Mouse (Mus musculus): ENCODE results near the gene Alb. TPM values are rescaled to one million over a fixed set of nuclear protein-coding genes. Genes with fewer than 3 reads are reported as not detected.

Gene Alb
- polyA plus RNA-seq (2015; fragmentation: Nextera tagmentation; extraction: Ambion mirVana), result 3.8 and 28.4 TPM in 2 replicates

DNA sequence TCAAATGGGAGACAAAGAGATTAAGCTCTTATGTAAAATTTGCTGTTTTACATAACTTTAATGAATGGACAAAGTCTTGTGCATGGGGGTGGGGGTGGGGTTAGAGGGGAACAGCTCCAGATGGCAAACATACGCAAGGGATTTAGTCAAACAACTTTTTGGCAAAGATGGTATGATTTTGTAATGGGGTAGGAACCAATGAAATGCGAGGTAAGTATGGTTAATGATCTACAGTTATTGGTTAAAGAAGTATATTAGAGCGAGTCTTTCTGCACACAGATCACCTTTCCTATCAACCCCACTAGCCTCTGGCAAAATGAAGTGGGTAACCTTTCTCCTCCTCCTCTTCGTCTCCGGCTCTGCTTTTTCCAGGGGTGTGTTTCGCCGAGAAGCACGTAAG is at the start of gene Alb:
TSS of gene Alb (plus strand) at position 279 of the 400 bp plus-strand sequence.
- Histone ChIP-seq H3K27ac (no peak within 1 kb of the TSS), H3K9ac (no peak within 1 kb of the TSS), H3K9me3 (replicated peaks) (no peaks in the 10 kb centered on the region), H3K4me1 (replicated peaks) (no peaks in the 10 kb centered on the region), H3K27me3 (no peaks in the 10 kb centered on the region), H3K36me3 (no peaks in the 10 kb centered on the region), H3K4me3 (no peak within 1 kb of the TSS), H3K4me2 (no peak within 1 kb of the TSS)
- ATAC-seq (replicated peaks; ENCODE audit: insufficient number of reproducible peaks, insufficient read depth, low FRiP score, low read depth), result no peak
- WGBS, result 88% methylated on average over 8 of the region's 8 CpGs

DNA sequence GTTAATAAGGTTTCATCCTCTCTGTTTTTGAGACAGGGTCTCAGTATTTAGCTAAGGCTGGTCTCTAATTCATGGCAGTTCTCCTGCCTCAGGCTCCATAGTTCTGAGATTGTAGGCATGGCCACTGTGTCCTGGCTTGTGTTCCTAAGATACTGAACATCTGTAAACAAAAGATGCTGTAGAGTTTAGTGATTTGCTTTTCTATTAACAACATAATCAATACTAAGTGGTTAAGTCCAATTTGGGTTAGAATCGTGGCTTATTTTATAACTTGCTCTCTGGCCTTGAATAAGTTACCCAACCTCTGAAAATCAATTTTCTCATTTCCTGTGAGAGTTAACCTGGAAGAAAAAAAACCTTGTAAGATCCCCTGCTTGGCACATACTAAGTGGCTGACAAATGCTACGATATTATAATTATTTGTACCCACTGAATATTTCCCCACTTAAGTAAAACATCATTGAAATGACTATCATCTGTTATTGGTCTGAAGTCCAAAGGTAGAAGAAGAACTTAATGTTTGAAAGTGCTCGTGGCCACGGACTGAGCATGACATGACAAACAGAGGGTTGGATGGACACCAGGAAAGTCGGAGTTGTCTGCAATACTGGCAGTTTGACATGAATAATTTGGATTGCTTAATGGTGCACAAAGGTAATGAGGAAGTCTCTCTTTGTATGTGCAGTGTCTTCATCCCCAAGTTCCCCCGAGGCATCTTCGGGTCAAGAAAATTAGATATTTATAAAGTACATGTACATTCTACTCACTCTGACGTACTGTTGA is 46.4 kb upstream of the Alb start:
- 80% methylated on average over 8 of the region's 8 CpGs for WGBS
- no peak overlapping the region for H3K4me3 ChIP-seq
- H3K27ac ChIP-seq, result no peak overlapping the region
- no peak for ATAC-seq (replicated peaks; ENCODE audit: insufficient number of reproducible peaks, insufficient read depth, low FRiP score, low read depth)
- H3K9me3 ChIP-seq (replicated peaks), result no peaks in the 10 kb centered on the region
- no peak overlapping the region for H3K9ac ChIP-seq
- no peak overlapping the region for H3K4me2 ChIP-seq
- no peaks in the 10 kb centered on the region for H3K27me3 ChIP-seq
- H3K4me1 ChIP-seq (replicated peaks), result no peaks in the 10 kb centered on the region
- H3K36me3 ChIP-seq, result no peaks in the 10 kb centered on the region

GRCm38 (mm10) chr5:90414925-90415295 is 45.8 kb upstream of the Alb start:
- H3K27ac ChIP-seq, result no peak overlapping the region
- H3K9ac ChIP-seq, result no peak overlapping the region
- no peak overlapping the region for H3K4me2 ChIP-seq
- no peak for ATAC-seq (replicated peaks; ENCODE audit: insufficient number of reproducible peaks, insufficient read depth, low FRiP score, low read depth)
- no peak overlapping the region for H3K4me3 ChIP-seq
- H3K36me3 ChIP-seq, result no peaks in the 10 kb centered on the region
- H3K27me3 ChIP-seq, result no peaks in the 10 kb centered on the region
- no peaks in the 10 kb centered on the region for H3K4me1 ChIP-seq (replicated peaks)
- 49% methylated on average over 6 of the region's 6 CpGs for WGBS
- H3K9me3 ChIP-seq (replicated peaks), result no peaks in the 10 kb centered on the region

DNA sequence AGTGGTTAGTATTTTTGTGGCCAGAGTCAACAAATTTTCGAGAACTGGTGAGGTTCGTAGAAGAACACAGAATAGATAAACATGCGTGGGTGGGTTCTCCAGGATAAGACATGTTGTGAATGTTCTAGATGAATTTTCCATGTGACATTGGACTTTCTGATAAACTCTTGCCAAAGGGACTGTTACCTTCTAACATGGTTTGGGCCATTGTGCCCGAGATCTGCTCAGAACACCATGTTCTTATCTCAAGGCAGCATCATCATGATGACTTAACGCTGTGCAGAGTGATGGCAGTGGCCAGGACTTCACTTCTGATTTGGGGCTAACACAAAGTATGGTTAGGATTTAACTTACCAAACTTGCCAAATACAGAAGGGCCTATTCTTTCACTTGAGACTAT is 36.1 kb upstream of the Alb start:
- Histone ChIP-seq H3K4me3 (no peak overlapping the region), H3K27me3 (no peaks in the 10 kb centered on the region), H3K9me3 (replicated peaks) (no peaks in the 10 kb centered on the region), H3K27ac (no peak overlapping the region), H3K36me3 (no peaks in the 10 kb centered on the region), H3K4me2 (no peak overlapping the region), H3K4me1 (replicated peaks) (no peaks in the 10 kb centered on the region), H3K9ac (no peak overlapping the region)
- 65% methylated on average over 5 of the region's 5 CpGs for WGBS
- ATAC-seq (replicated peaks; ENCODE audit: insufficient number of reproducible peaks, insufficient read depth, low FRiP score, low read depth), result no peak

- Histone ChIP-seq H3K27me3 (no peaks in the 10 kb centered on the region), H3K9me3 (replicated peaks) (no peaks in the 10 kb centered on the region), H3K4me2 (no peak overlapping the region), H3K4me1 (replicated peaks) (no peaks in the 10 kb centered on the region), H3K27ac (no peak overlapping the region), H3K9ac (no peak overlapping the region), H3K4me3 (no peak overlapping the region), H3K36me3 (no peaks in the 10 kb centered on the region)
- no peak for ATAC-seq (replicated peaks; ENCODE audit: insufficient number of reproducible peaks, insufficient read depth, low FRiP score, low read depth)
- WGBS, result 83% methylated on average over 3 of the region's 3 CpGs
These were observed 35.5 kb upstream of the Alb start for GRCm38 (mm10) chr5:90425191-90425590.

- H3K4me2 ChIP-seq, result no peak overlapping the region
- H3K36me3 ChIP-seq, result no peaks in the 10 kb centered on the region
- 62% methylated on average over 9 of the region's 9 CpGs for WGBS
- H3K4me3 ChIP-seq, result no peak overlapping the region
- no peaks in the 10 kb centered on the region for H3K4me1 ChIP-seq (replicated peaks)
- no peaks in the 10 kb centered on the region for H3K27me3 ChIP-seq
- no peaks in the 10 kb centered on the region for H3K9me3 ChIP-seq (replicated peaks)
- H3K27ac ChIP-seq, result no peak overlapping the region
- no peak for ATAC-seq (replicated peaks; ENCODE audit: insufficient number of reproducible peaks, insufficient read depth, low FRiP score, low read depth)
- H3K9ac ChIP-seq, result no peak overlapping the region
These were observed 29.6 kb upstream of the Alb start for GRCm38 (mm10) chr5:90431053-90431452.

- ATAC-seq (replicated peaks; ENCODE audit: insufficient number of reproducible peaks, insufficient read depth, low FRiP score, low read depth), result no peak
- no peak overlapping the region for H3K27ac ChIP-seq
- H3K4me3 ChIP-seq, result no peak overlapping the region
- H3K9ac ChIP-seq, result no peak overlapping the region
- no peaks in the 10 kb centered on the region for H3K27me3 ChIP-seq
- H3K4me1 ChIP-seq (replicated peaks), result no peaks in the 10 kb centered on the region
- H3K9me3 ChIP-seq (replicated peaks), result no peaks in the 10 kb centered on the region
- 69% methylated on average over 4 of the region's 4 CpGs for WGBS
- H3K4me2 ChIP-seq, result no peak overlapping the region
- H3K36me3 ChIP-seq, result no peaks in the 10 kb centered on the region
These were observed 21.5 kb upstream of the Alb start for GRCm38 (mm10) chr5:90439157-90439556.

GRCm38 (mm10) chr5:90447577-90447976 is 13.1 kb upstream of the Alb start:
- Histone ChIP-seq H3K9me3 (replicated peaks) (no peaks in the 10 kb centered on the region), H3K4me3 (no peak overlapping the region), H3K36me3 (no peaks in the 10 kb centered on the region), H3K4me2 (no peak overlapping the region), H3K27me3 (no peaks in the 10 kb centered on the region), H3K27ac (no peak overlapping the region), H3K9ac (no peak overlapping the region), H3K4me1 (replicated peaks) (no peaks in the 10 kb centered on the region)
- ATAC-seq (replicated peaks; ENCODE audit: insufficient number of reproducible peaks, insufficient read depth, low FRiP score, low read depth), result no peak
- 83% methylated on average over 3 of the region's 3 CpGs for WGBS

DNA sequence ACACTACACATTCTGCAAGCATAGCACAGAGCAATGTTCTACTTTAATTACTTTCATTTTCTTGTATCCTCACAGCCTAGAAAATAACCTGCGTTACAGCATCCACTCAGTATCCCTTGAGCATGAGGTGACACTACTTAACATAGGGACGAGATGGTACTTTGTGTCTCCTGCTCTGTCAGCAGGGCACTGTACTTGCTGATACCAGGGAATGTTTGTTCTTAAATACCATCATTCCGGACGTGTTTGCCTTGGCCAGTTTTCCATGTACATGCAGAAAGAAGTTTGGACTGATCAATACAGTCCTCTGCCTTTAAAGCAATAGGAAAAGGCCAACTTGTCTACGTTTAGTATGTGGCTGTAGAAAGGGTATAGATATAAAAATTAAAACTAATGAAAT is 10.7 kb upstream of the Alb start:
- no peak overlapping the region for H3K4me2 ChIP-seq
- no peaks in the 10 kb centered on the region for H3K9me3 ChIP-seq (replicated peaks)
- H3K27ac ChIP-seq, result no peak overlapping the region
- no peak overlapping the region for H3K9ac ChIP-seq
- ATAC-seq (replicated peaks; ENCODE audit: insufficient number of reproducible peaks, insufficient read depth, low FRiP score, low read depth), result no peak
- H3K27me3 ChIP-seq, result no peaks in the 10 kb centered on the region
- no peak overlapping the region for H3K4me3 ChIP-seq
- no peaks in the 10 kb centered on the region for H3K4me1 ChIP-seq (replicated peaks)
- 72% methylated on average over 5 of the region's 5 CpGs for WGBS
- no peaks in the 10 kb centered on the region for H3K36me3 ChIP-seq

DNA sequence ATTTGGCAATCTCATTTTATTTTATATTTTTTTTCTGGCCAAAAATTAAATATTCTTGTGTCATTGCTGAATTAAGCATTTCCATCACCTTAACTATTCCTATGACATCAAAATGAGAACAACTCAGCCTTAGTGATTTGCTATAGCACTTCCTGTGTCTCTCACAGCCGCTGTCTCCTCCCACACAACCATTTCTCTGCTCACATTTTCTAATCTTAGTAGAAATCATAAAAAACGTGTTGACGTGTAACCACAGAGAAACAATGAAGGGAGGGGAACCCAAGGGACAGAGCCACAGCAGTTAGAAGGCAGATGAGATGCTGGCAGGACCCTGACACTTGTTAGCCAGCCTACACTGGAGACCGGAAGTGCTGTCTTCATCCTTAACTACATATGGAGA is 8.0 kb upstream of the Alb start:
- no peaks in the 10 kb centered on the region for H3K9me3 ChIP-seq (replicated peaks)
- 60% methylated on average over 4 of the region's 4 CpGs for WGBS
- H3K4me1 ChIP-seq (replicated peaks), result no peaks in the 10 kb centered on the region
- H3K4me3 ChIP-seq, result no peak overlapping the region
- no peaks in the 10 kb centered on the region for H3K27me3 ChIP-seq
- no peaks in the 10 kb centered on the region for H3K36me3 ChIP-seq
- no peak for ATAC-seq (replicated peaks; ENCODE audit: insufficient number of reproducible peaks, insufficient read depth, low FRiP score, low read depth)
- no peak overlapping the region for H3K9ac ChIP-seq
- no peak overlapping the region for H3K4me2 ChIP-seq
- H3K27ac ChIP-seq, result no peak overlapping the region

DNA sequence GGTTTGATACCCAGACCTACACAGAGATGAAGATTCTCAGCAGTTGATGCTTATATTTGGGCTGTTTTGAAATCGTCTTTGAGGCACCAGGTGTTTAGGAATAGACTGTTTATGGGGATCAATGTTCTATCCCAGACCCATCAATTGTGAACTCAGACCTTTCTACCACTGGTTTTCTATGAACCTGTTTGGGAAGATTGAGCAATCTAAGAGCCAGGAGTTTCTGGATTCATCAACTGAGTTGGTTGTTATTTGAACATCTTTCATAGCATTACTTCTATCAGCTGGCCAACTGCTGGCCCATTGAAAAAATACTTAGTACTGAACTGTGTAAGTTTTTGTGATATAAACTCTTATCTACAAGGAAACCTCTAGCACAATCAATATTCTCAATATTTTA is 3.5 kb upstream of the Alb start:
- 70% methylated on average over 1 of the region's 1 CpGs for WGBS
- H3K4me2 ChIP-seq, result no peak overlapping the region
- H3K9ac ChIP-seq, result no peak overlapping the region
- H3K4me1 ChIP-seq (replicated peaks), result no peaks in the 10 kb centered on the region
- H3K4me3 ChIP-seq, result no peak overlapping the region
- no peak overlapping the region for H3K27ac ChIP-seq
- no peak for ATAC-seq (replicated peaks; ENCODE audit: insufficient number of reproducible peaks, insufficient read depth, low FRiP score, low read depth)
- no peaks in the 10 kb centered on the region for H3K36me3 ChIP-seq
- no peaks in the 10 kb centered on the region for H3K27me3 ChIP-seq
- no peaks in the 10 kb centered on the region for H3K9me3 ChIP-seq (replicated peaks)

GRCm38 (mm10) chr5:90458727-90459126 is 2.0 kb upstream of the Alb start:
- no peak overlapping the region for H3K4me3 ChIP-seq
- H3K4me2 ChIP-seq, result no peak overlapping the region
- H3K27me3 ChIP-seq, result no peaks in the 10 kb centered on the region
- no peak overlapping the region for H3K9ac ChIP-seq
- WGBS, result 53% methylated on average over 5 of the region's 5 CpGs
- ATAC-seq (replicated peaks; ENCODE audit: insufficient number of reproducible peaks, insufficient read depth, low FRiP score, low read depth), result no peak
- no peaks in the 10 kb centered on the region for H3K9me3 ChIP-seq (replicated peaks)
- no peaks in the 10 kb centered on the region for H3K36me3 ChIP-seq
- no peak overlapping the region for H3K27ac ChIP-seq
- H3K4me1 ChIP-seq (replicated peaks), result no peaks in the 10 kb centered on the region

All from heart, embryonic 15.5 days (tissue).